Mouse (Mus musculus) ES-E14 (cell line): ENCODE data around the gene Ifi207. TPM values are rescaled to one million over a fixed set of nuclear protein-coding genes. Genes with fewer than 3 reads are reported as not detected.

Source experiments
- total RNA-seq: library from RNA; depleted of rRNA; stranded (reverse); fragments of 300-350 nt; gene quantifications from 2 replicates; pipeline ENCODE4 v1.2.3, GENCODE M21; 2012; rRNA removed

The Ifi207 gene
- total RNA-seq, 1 experiment: not detected

Other genes with a start within 250 kb of the Ifi207 start
- not detected in 2 replicates for gene Ifi214, start 205.8 kb downstream of the Ifi207 start, total RNA-seq
- gene Ifi213, start 142.5 kb downstream of the Ifi207 start, total RNA-seq: 0.13 TPM in 1 of 2 replicates, not detected in the other
- not detected in 2 replicates for gene Ifi209, start 110.8 kb downstream of the Ifi207 start, total RNA-seq
- not detected in 2 replicates for gene Ifi208, start 68.1 kb downstream of the Ifi207 start, total RNA-seq
- gene Ifi204, start 25.2 kb upstream of the Ifi207 start, total RNA-seq: 0.58 TPM in 1 of 2 replicates, not detected in the other
- 0.80 TPM in 1 of 2 replicates, not detected in the other for gene Ifi211, start 171.3 kb upstream of the Ifi207 start, total RNA-seq
- gene Mndal, start 200.7 kb upstream of the Ifi207 start, total RNA-seq: 0.40 TPM in 1 of 2 replicates, not detected in the other
- gene Ifi203, start 200.9 kb upstream of the Ifi207 start, total RNA-seq: 0.27 TPM in 1 of 2 replicates, not detected in the other
- gene Ifi202b, start 241.0 kb upstream of the Ifi207 start, total RNA-seq: 0.11 and 2.2 TPM in 2 replicates